Mouse (Mus musculus): ENCODE results near the gene Nabp2. TPM values are rescaled to one million over a fixed set of nuclear protein-coding genes. Genes with fewer than 3 reads are reported as not detected.
A peak's percentile ranks its signal among the peaks of the same experiment; 100 is the strongest.

The Nabp2 gene
- polyA plus RNA-seq, 1 experiment: 83.6 TPM

GRCm38 (mm10) chr10:128372989-128373748 lies 38.1 kb downstream of the Nabp2 start:
- 80% methylated on average over 6 of the region's 6 CpGs for WGBS

GRCm38 (mm10) chr10:128372142-128372541 lies 39.1 kb downstream of the Nabp2 start:
- peaks cover 4% of the 10 kb centered on the region; the same call in 1 of the 2 replicates for H3K4me1 ChIP-seq (ENCODE audit: control insufficient read depth, insufficient read depth, low read length)
- 85% methylated on average over 5 of the region's 5 CpGs for WGBS
- H3K27me3 ChIP-seq (ENCODE audit: control insufficient read depth, insufficient read depth, low read length): no peaks in the 10 kb centered on the region
- no peak overlapping the region for H3K27ac ChIP-seq (ENCODE audit: insufficient read depth, low read length)
- TF ChIP-seq POLR2A (IDR thresholded peaks at IDR 0.05; ENCODE audit: borderline replicate concordance, insufficient read depth, low read length): no peak
- TF ChIP-seq CTCF (IDR thresholded peaks at IDR 0.05; ENCODE audit: borderline replicate concordance, insufficient read depth, low read depth, low read length): no peak
- no peak for DNase-seq
- no peak overlapping the region for H3K4me3 ChIP-seq (replicated peaks; ENCODE audit: insufficient read depth, low read depth, low read length)

More at GRCm38 (mm10) chr10:128372989-128373748, 38.1 kb downstream of the Nabp2 start:
- Histone ChIP-seq H3K4me3 (replicated peaks; ENCODE audit: insufficient read depth, low read depth, low read length) (no peak overlapping the region), H3K27ac (ENCODE audit: insufficient read depth, low read length) (no peak overlapping the region), H3K27me3 (ENCODE audit: control insufficient read depth, insufficient read depth, low read length) (no peaks in the 10 kb centered on the region), H3K4me1 (ENCODE audit: control insufficient read depth, insufficient read depth, low read length) (peaks cover 8% of the 10 kb centered on the region; the same call in 1 of the 2 replicates)
- no peak for TF ChIP-seq CTCF (IDR thresholded peaks at IDR 0.05; ENCODE audit: borderline replicate concordance, insufficient read depth, low read depth, low read length)
- TF ChIP-seq POLR2A (IDR thresholded peaks at IDR 0.05; ENCODE audit: borderline replicate concordance, insufficient read depth, low read length): no peak
- DNase-seq: no peak

DNA sequence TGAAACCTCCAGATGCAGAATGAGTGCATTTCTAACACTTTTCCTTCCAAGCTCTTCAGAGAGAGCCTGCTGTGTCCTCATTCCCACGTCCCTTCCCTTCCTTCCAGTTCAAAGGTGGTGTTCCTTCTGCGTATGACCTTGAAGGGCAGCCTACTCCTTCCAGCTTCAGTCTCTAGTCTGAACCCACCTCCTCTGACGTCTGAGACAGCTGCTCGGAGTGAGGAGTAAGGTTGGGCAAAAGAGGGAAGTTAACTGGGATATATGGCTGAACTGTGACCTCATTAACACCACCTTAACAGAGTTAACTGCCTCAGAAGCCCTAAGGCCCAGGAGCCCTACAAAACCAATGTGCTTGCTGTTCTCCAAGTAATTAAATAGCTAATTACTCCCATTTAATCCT lies 40.7 kb downstream of the Nabp2 start:
- Histone ChIP-seq H3K27me3 (ENCODE audit: control insufficient read depth, insufficient read depth, low read length) (no peaks in the 10 kb centered on the region), H3K27ac (ENCODE audit: insufficient read depth, low read length) (no peak overlapping the region), H3K4me3 (replicated peaks; ENCODE audit: insufficient read depth, low read depth, low read length) (no peak overlapping the region), H3K4me1 (ENCODE audit: control insufficient read depth, insufficient read depth, low read length) (no peaks in the 10 kb centered on the region; the same call in 1 of the 2 replicates)
- DNase-seq: no peak
- TF ChIP-seq POLR2A (IDR thresholded peaks at IDR 0.05; ENCODE audit: borderline replicate concordance, insufficient read depth, low read length): no peak
- TF ChIP-seq CTCF (IDR thresholded peaks at IDR 0.05; ENCODE audit: borderline replicate concordance, insufficient read depth, low read depth, low read length): no peak
- 75% methylated on average over 4 of the region's 4 CpGs for WGBS

DNA sequence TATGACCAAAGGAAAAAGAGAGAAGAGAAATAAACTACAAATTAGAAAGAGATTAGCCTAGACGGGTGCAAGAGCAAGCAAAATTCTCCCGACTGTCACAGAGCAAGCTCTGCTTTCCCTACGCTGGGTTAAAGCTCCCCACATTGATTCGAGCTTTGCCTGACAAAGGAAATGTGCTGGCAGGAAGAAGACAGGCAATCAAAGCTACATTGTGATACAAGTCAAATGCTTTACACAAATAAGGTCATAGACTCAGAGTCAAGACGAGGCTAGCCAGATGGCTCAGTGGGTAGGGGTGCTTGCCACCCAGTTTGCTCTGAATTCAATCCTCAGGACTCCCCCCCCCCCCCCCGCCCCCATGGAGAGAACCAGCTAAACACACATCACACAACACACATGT lies 41.3 kb downstream of the Nabp2 start:
- TF ChIP-seq POLR2A (IDR thresholded peaks at IDR 0.05; ENCODE audit: borderline replicate concordance, insufficient read depth, low read length): no peak
- TF ChIP-seq CTCF (IDR thresholded peaks at IDR 0.05; ENCODE audit: borderline replicate concordance, insufficient read depth, low read depth, low read length): no peak
- Histone ChIP-seq H3K27ac (ENCODE audit: insufficient read depth, low read length) (no peak overlapping the region), H3K27me3 (ENCODE audit: control insufficient read depth, insufficient read depth, low read length) (no peaks in the 10 kb centered on the region), H3K4me3 (replicated peaks; ENCODE audit: insufficient read depth, low read depth, low read length) (no peak overlapping the region), H3K4me1 (ENCODE audit: control insufficient read depth, insufficient read depth, low read length) (no peaks in the 10 kb centered on the region; the same call in 1 of the 2 replicates)
- WGBS: 56% methylated on average over 6 of the region's 6 CpGs
- no peak for DNase-seq

DNA sequence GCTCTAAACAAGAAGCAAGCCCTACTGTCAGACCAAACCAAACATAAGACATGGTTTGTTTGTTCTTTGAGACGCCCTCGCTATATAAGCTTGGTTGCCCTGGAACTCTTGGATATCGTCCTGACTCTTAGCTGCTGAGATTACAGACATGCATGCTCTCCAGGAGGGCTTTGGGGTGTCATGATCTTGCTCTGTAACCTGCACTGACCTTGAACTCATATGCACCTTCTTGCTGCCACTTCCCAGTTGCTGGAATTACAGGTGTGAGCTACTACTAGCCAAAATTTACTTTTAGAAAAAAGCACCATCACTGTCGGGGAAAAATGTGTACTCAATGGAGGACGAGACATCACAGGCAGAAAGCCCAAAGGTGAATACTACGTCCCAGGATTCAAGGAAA lies 41.7 kb downstream of the Nabp2 start:
- 73% methylated on average over 6 of the region's 6 CpGs for WGBS
- peak overlapping the region; percentile 54 for H3K4me3 ChIP-seq (replicated peaks; ENCODE audit: insufficient read depth, low read depth, low read length)
- peak in 1 of 2 experiments; percentile 33 for DNase-seq
- no peaks in the 10 kb centered on the region; the same call in 1 of the 2 replicates for H3K4me1 ChIP-seq (ENCODE audit: control insufficient read depth, insufficient read depth, low read length)
- no peaks in the 10 kb centered on the region for H3K27me3 ChIP-seq (ENCODE audit: control insufficient read depth, insufficient read depth, low read length)
- no peak for TF ChIP-seq POLR2A (IDR thresholded peaks at IDR 0.05; ENCODE audit: borderline replicate concordance, insufficient read depth, low read length)
- TF ChIP-seq CTCF (IDR thresholded peaks at IDR 0.05; ENCODE audit: borderline replicate concordance, insufficient read depth, low read depth, low read length): no peak
- peak overlapping the region; percentile 78 for H3K27ac ChIP-seq (ENCODE audit: insufficient read depth, low read length)

DNA sequence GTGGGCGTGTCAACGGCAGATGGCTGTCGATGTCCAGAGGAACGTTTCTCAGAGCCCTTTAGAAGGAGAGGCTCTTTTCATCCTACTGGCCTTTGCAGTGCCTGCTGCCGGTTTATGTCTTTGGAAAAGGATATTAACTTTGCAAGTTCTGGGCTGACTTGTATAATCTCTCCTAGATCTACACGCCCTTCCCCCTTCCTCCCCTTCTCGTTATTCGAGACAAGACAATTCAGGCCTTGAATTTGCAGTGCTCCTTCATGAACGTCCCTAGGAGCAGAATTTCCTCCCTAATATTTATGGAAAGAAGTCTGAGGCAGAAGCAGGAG lies 42.1 kb downstream of the Nabp2 start:
- no peaks in the 10 kb centered on the region; the same call in 1 of the 2 replicates for H3K4me1 ChIP-seq (ENCODE audit: control insufficient read depth, insufficient read depth, low read length)
- no peak for TF ChIP-seq CTCF (IDR thresholded peaks at IDR 0.05; ENCODE audit: borderline replicate concordance, insufficient read depth, low read depth, low read length)
- no peak for TF ChIP-seq POLR2A (IDR thresholded peaks at IDR 0.05; ENCODE audit: borderline replicate concordance, insufficient read depth, low read length)
- H3K4me3 ChIP-seq (replicated peaks; ENCODE audit: insufficient read depth, low read depth, low read length): peak overlapping the region; percentile 54
- peak overlapping the region; percentile 78 for H3K27ac ChIP-seq (ENCODE audit: insufficient read depth, low read length)
- no peaks in the 10 kb centered on the region for H3K27me3 ChIP-seq (ENCODE audit: control insufficient read depth, insufficient read depth, low read length)
- DNase-seq: no peak
- 1% methylated on average over 9 of the region's 9 CpGs for WGBS

DNA sequence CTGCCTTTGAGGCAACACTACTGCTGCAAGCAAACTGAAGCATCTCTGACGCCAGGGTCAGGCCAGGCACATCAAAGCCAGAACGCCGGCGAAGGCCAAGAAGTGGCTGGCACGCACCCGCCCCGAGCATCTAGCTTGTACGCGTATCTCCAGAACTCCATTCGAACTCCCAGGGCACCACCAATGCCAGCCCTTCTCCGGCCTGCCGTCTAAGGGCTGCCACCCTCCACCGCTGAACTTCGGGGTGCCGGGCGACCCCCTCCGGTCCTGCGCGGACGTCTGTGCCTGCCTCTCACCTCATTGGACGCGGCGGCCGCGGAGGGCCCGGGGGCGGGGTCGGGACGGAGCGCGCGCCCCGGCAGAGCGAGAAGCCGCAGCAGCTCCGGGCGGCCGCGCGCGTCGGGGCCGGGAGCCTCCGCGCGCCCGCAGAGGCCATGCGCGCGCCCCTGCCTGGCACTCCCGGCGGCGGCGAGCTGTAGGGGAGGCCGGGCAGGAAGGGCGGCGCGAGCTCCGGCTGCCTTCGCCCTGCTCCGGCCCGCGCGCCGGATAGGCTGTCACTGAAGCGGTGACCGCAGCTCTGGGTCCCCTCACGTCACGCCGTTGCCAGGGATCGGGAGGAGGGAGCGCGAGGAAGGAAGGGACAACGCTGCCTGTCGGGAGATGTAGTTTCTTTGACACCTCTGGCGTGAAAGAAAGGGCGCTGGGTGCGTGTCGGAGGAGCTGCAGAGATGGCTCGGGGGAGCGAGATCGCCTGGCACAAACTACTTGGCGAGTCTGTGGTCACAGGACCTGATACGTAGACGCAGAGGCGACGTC lies 42.7 kb downstream of the Nabp2 start, which contains the start of gene Coq10a:
TSS of gene Coq10a (minus strand) at position 596 of the 816 bp plus-strand sequence.
- H3K27me3 ChIP-seq (ENCODE audit: control insufficient read depth, insufficient read depth, low read length): no peaks in the 10 kb centered on the region
- under 1% methylated on average over 81 of the region's 87 CpGs for WGBS
- TF ChIP-seq POLR2A (IDR thresholded peaks at IDR 0.05; ENCODE audit: borderline replicate concordance, insufficient read depth, low read length) (peak; percentile 96), CTCF (IDR thresholded peaks at IDR 0.05; ENCODE audit: borderline replicate concordance, insufficient read depth, low read depth, low read length) (no peak)
- H3K27ac ChIP-seq (ENCODE audit: insufficient read depth, low read length): peak within 1 kb of the TSS; percentile 78
- DNase-seq: peak; percentile 95 to 97
- no peaks in the 10 kb centered on the region; the same call in 1 of the 2 replicates for H3K4me1 ChIP-seq (ENCODE audit: control insufficient read depth, insufficient read depth, low read length)
- H3K4me3 ChIP-seq (replicated peaks; ENCODE audit: insufficient read depth, low read depth, low read length): peak within 1 kb of the TSS; percentile 78
